Mouse (Mus musculus) heart, adult 2 months (tissue): Measurements from ENCODE around the gene Wnt3a. TPM values are rescaled to one million over a fixed set of nuclear protein-coding genes. Genes with fewer than 3 reads are reported as not detected.

Experiments used
- DNase-seq, 2 experiments: peaks; one replicate each; pipeline ENCODE4 v3.0.0; 2021
- H3K27ac ChIP-seq: fragments of 200-600 bp; 2 replicates; pipeline ENCODE4 v1.8.1; 2022
- H3K27me3 ChIP-seq: fragments of 200-500 bp; 2 replicates; pipeline ENCODE4 v1.6.1; 2012; ENCODE audit warnings: mild to moderate bottlenecking, low read length, inconsistent platforms, mixed read lengths; ENCODE audit not compliant: control insufficient read depth, insufficient read depth
- H3K36me3 ChIP-seq: fragments of 200-500 bp; 2 replicates; pipeline ENCODE4 v1.6.1; 2012; ENCODE audit warnings: low read length, inconsistent platforms; ENCODE audit not compliant: control insufficient read depth, insufficient read depth
- H3K4me1 ChIP-seq: fragments of 200-500 bp; 2 replicates; pipeline ENCODE4 v1.6.1; 2011; ENCODE audit warnings: low read length; ENCODE audit not compliant: control insufficient read depth, insufficient read depth
- H3K4me3 ChIP-seq: fragments of 200-600 bp; 2 replicates; pipeline ENCODE4 v1.8.1; 2022
- H3K79me2 ChIP-seq: fragments of 200-500 bp; replicated peaks from 2 replicates; pipeline ENCODE4 v1.6.1; 2012; ENCODE audit warnings: mild to moderate bottlenecking, inconsistent platforms, low read length, moderate library complexity, mixed read lengths; ENCODE audit not compliant: control insufficient read depth, insufficient read depth
- H3K9ac ChIP-seq: fragments of 200-500 bp; 2 replicates; pipeline ENCODE4 v1.6.1; 2012; ENCODE audit warnings: low read depth, mild to moderate bottlenecking, control low read depth, inconsistent platforms, low read length, mixed read lengths
- CTCF ChIP-seq: fragments of 200-600 bp; IDR thresholded peaks from 2 replicates; pipeline ENCODE4 v1.8.1; 2022; ENCODE audit warnings: antibody characterized with exemption, mild to moderate bottlenecking, moderate library complexity
- EP300 ChIP-seq: fragments of 200-500 bp; IDR thresholded peaks from 2 replicates; pipeline ENCODE4 v1.6.1; 2011; ENCODE audit warnings: low read depth, low read length, control low read depth; ENCODE audit not compliant: insufficient read depth
- POLR2A ChIP-seq: fragments of 200-500 bp; IDR thresholded peaks from 2 replicates; pipeline ENCODE4 v1.6.1; 2011; ENCODE audit warnings: mild to moderate bottlenecking, low read depth, low read length, control low read depth; ENCODE audit not compliant: insufficient read depth
- WGBS: fragments of 180-500 bp; shearing (Covaris S2); methylation state at CpG from one replicate; pipeline ENCODE4 v1.1.7; 2018; 5-methylcytosine and 5-hydroxymethylcytosine counted together
- intact Hi-C: fragments of 180-260 bp; cut with DNase I; formaldehyde crosslinking; loops from one replicate; pipeline ENCODE4 v1.15.1; 2025
- microRNA-seq, 2 experiments: library from miRNA; unstranded; fragments of <30 nt; microRNA quantifications; one replicate each; pipeline ENCODE4 v1.2.0; 2021
- polyA plus RNA-seq: library from polyadenylated mRNA; depleted of rRNA; stranded (reverse); fragments of >200 nt; gene quantifications from 2 replicates; pipeline ENCODE4 v1.2.3, GENCODE M21; 2012; rRNA removed
- total RNA-seq, 2 experiments: library from RNA; stranded (reverse); gene quantifications; 2 replicates each; pipeline ENCODE4 v1.2.3; 2021

Gene Wnt3a
- total and polyA plus RNA-seq, 3 experiments, result not detected

GRCm38 (mm10) chr11:59209003-59209441 lies 81.5 kb downstream of the Wnt3a start:
- peak; percentile 64 to 75 for DNase-seq
- H3K27me3 ChIP-seq, result no peaks in the 10 kb centered on the region
- WGBS, result 5% methylated on average over 18 of the region's 18 CpGs
- H3K79me2 ChIP-seq, result peaks cover 5% of the 10 kb centered on the region; the same call in 1 of the 2 replicates
- peaks cover 8% of the 10 kb centered on the region for H3K4me1 ChIP-seq
- peak overlapping the region; percentile 92 for H3K4me3 ChIP-seq
- intact Hi-C loops, result loop anchor here (2.0 to 10.0 kb wide), 2 partner anchors 18 to 234 kb away; partner anchors contain the start of gene Trim11
- TF ChIP-seq POLR2A (no peak), EP300 (peak; percentile 80), CTCF (peak; percentile 73)
- H3K9ac ChIP-seq, result 0 out of 2 replicates have a peak overlapping the region, but pooled peaks have one; percentile 2
- H3K36me3 ChIP-seq, result peaks cover 2% of the 10 kb centered on the region
- peak overlapping the region; percentile 86 for H3K27ac ChIP-seq

- peaks cover 3% of the 10 kb centered on the region; the same call in 1 of the 2 replicates for H3K79me2 ChIP-seq
- no peaks in the 10 kb centered on the region for H3K27me3 ChIP-seq
- H3K4me3 ChIP-seq, result peak within 1 kb of the TSS; percentile 92
- TF ChIP-seq CTCF (no peak), POLR2A (peak; percentile 96), EP300 (peak; percentile 67)
- WGBS, result under 1% methylated on average over 67 of the region's 67 CpGs
- peak; percentile 95 to 96 for DNase-seq
- intact Hi-C loops, result loop anchor here (2.0 to 10.0 kb wide), 2 partner anchors 19 to 233 kb away; partner anchors contain the start of gene Trim11
- H3K9ac ChIP-seq, result peak within 1 kb of the TSS; percentile 80
- no peaks in the 10 kb centered on the region; the same call in 1 of the 2 replicates for H3K36me3 ChIP-seq
- H3K27ac ChIP-seq, result peak within 1 kb of the TSS; percentile 86
- peaks cover 8% of the 10 kb centered on the region for H3K4me1 ChIP-seq
Measured at GRCm38 (mm10) chr11:59208153-59208831, 82.3 kb downstream of the Wnt3a start, which contains the start of gene 2310033P09Rik. Gene 2310033P09Rik (plus strand): TSS chr11:59208321.

- Histone ChIP-seq H3K36me3 (no peaks in the 10 kb centered on the region), H3K4me1 (no peaks in the 10 kb centered on the region), H3K27me3 (no peaks in the 10 kb centered on the region), H3K27ac (peak within 1 kb of the TSS; percentile 89), H3K9ac (peak within 1 kb of the TSS; percentile 72), H3K4me3 (peak within 1 kb of the TSS; percentile 90), H3K79me2 (peaks cover 2% of the 10 kb centered on the region; the same call in 1 of the 2 replicates)
- WGBS, result under 1% methylated on average over 63 of the region's 63 CpGs
- TF ChIP-seq CTCF, result peak; percentile 26; the same call in 1 of the 2 replicates
- peak; percentile 88 for TF ChIP-seq POLR2A
- peak; percentile 63; the same call in 1 of the 2 replicates for TF ChIP-seq EP300
- DNase-seq, result peak; percentile 94 to 96
- intact Hi-C loops, result loop anchor here (1.0 to 10.0 kb wide), 2 partner anchors 11 to 228 kb away; partner anchors contain the start of gene Trim11
Measured at GRCm38 (mm10) chr11:59202081-59202995, 88.2 kb downstream of the Wnt3a start, which contains the start of gene Mrpl55. Gene Mrpl55 (plus strand): TSS chr11:59202486.

- WGBS, result 29% methylated on average over 16 of the region's 16 CpGs
- Histone ChIP-seq H3K4me3 (peak overlapping the region; percentile 90), H3K36me3 (no peaks in the 10 kb centered on the region), H3K79me2 (peaks cover 2% of the 10 kb centered on the region; the same call in 1 of the 2 replicates), H3K27me3 (no peaks in the 10 kb centered on the region), H3K4me1 (no peaks in the 10 kb centered on the region), H3K9ac (peak overlapping the region; percentile 69; the same call in 1 of the 2 replicates), H3K27ac (peak overlapping the region; percentile 89)
- DNase-seq, result no peak
- intact Hi-C loops, result loop anchor here (1.0 to 10.0 kb wide), 2 partner anchors 10 to 227 kb away; partner anchors contain the start of gene Trim11
- no peak for TF ChIP-seq POLR2A
- TF ChIP-seq CTCF, result no peak
- TF ChIP-seq EP300, result 0 out of 2 replicates have a peak, but pooled peaks have one; percentile 18
Measured at GRCm38 (mm10) chr11:59201216-59202002, 89.1 kb downstream of the Wnt3a start.

Small RNA genes lying within 50 kb of the gene (microRNA-seq; reads per million reads assigned to microRNA genes)
- 0 reads per million in 2 experiments for gene Gm24756

Other genes starting within 250 kb of the Wnt3a start
- gene Obscn, start 154.3 kb downstream of the Wnt3a start, total RNA-seq, result 100 to 1,000 TPM; 667 to 894 TPM
- 315 and 368 TPM in 2 replicates for gene Obscn, start 154.3 kb downstream of the Wnt3a start, polyA plus RNA-seq
- gene Iba57, start 127.0 kb downstream of the Wnt3a start, total RNA-seq, result 10 to 100 TPM; 14.8 to 17.9 TPM
- 10.6 and 11.8 TPM in 2 replicates for gene Iba57, start 127.0 kb downstream of the Wnt3a start, polyA plus RNA-seq
- gene Gjc2, start 107.5 kb downstream of the Wnt3a start, total RNA-seq, result under 1 TPM; 0.45 to 0.57 TPM
- 0.72 and 0.73 TPM in 2 replicates for gene Gjc2, start 107.5 kb downstream of the Wnt3a start, polyA plus RNA-seq
- 100 to 1,000 TPM in 1 of 2 experiments, 10 to 100 TPM in 1; 97.5 to 113 TPM for gene Guk1, start 98.5 kb downstream of the Wnt3a start, total RNA-seq
- gene Guk1, start 98.5 kb downstream of the Wnt3a start, polyA plus RNA-seq, result 120 and 127 TPM in 2 replicates
- 100 to 1,000 TPM; 113 to 117 TPM for gene Mrpl55, start 88.3 kb downstream of the Wnt3a start, total RNA-seq
- 78.1 and 110 TPM in 2 replicates for gene Mrpl55, start 88.3 kb downstream of the Wnt3a start, polyA plus RNA-seq
- 1 to 10 TPM; 8.4 to 9.4 TPM for gene 2310033P09Rik, start 82.4 kb downstream of the Wnt3a start, total RNA-seq
- gene 2310033P09Rik, start 82.4 kb downstream of the Wnt3a start, polyA plus RNA-seq, result 10.7 and 12.1 TPM in 2 replicates
- gene Arf1, start 62.5 kb downstream of the Wnt3a start, total RNA-seq, result 100 to 1,000 TPM; 245 to 274 TPM
- 345 and 383 TPM in 2 replicates for gene Arf1, start 62.5 kb downstream of the Wnt3a start, polyA plus RNA-seq
- gene Wnt9a, start 16.2 kb upstream of the Wnt3a start, total RNA-seq, result 1 to 10 TPM; 4.3 to 4.6 TPM
- 4.6 and 7.2 TPM in 2 replicates for gene Wnt9a, start 16.2 kb upstream of the Wnt3a start, polyA plus RNA-seq
- gene Prss38, start 84.9 kb upstream of the Wnt3a start, total RNA-seq, result not detected
- gene Prss38, start 84.9 kb upstream of the Wnt3a start, polyA plus RNA-seq, result not detected in 2 replicates
- gene Jmjd4, start 159.3 kb upstream of the Wnt3a start, total RNA-seq, result 10 to 100 TPM; 11.8 to 12.9 TPM
- gene Jmjd4, start 159.3 kb upstream of the Wnt3a start, polyA plus RNA-seq, result 6.6 and 11.2 TPM in 2 replicates
- 10 to 100 TPM; 37.7 to 42.2 TPM for gene Snap47, start 160.4 kb upstream of the Wnt3a start, total RNA-seq
- 49.4 and 85.7 TPM in 2 replicates for gene Snap47, start 160.4 kb upstream of the Wnt3a start, polyA plus RNA-seq
- gene Zfp867, start 181.7 kb upstream of the Wnt3a start, total RNA-seq, result 1 to 10 TPM; 3.0 to 4.7 TPM
- 1.00 and 2.1 TPM in 2 replicates for gene Zfp867, start 181.7 kb upstream of the Wnt3a start, polyA plus RNA-seq
- gene Zkscan17, start 236.0 kb upstream of the Wnt3a start, total RNA-seq, result 10 to 100 TPM; 11.7 to 14.8 TPM
- gene Zkscan17, start 236.0 kb upstream of the Wnt3a start, polyA plus RNA-seq, result 7.8 and 10.0 TPM in 2 replicates